Mouse (Mus musculus) intestine, embryonic 14.5 days (tissue): ENCODE measurements around the gene Slain2. TPM values are rescaled to one million over a fixed set of nuclear protein-coding genes. Genes with fewer than 3 reads are reported as not detected.

Experiments used
- ATAC-seq: fragments of 200-750 bp; cut with Nextera tagmentation; replicated peaks from 2 replicates; pipeline ENCODE4 v1.8.0; 2017; ENCODE audit warnings: low read depth, moderate number of reproducible peaks, moderate TSS enrichment, moderate library complexity; ENCODE audit not compliant: low FRiP score, low TSS enrichment
- DNase-seq: peaks from one replicate; pipeline ENCODE4 v3.0.0-alpha.2; 2018; ENCODE audit warnings: low spot score
- H3K27ac ChIP-seq: fragments of 300-500 bp; sonication (generic); 2 replicates; pipeline ENCODE4 v1.5.1; 2014; ENCODE audit warnings: low read depth, mild to moderate bottlenecking, control low read depth
- H3K27me3 ChIP-seq: fragments of 300-500 bp; sonication (generic); replicated peaks from 2 replicates; pipeline ENCODE4 v1.6.1; 2014; ENCODE audit warnings: low read length, control low read depth; ENCODE audit not compliant: control insufficient read depth, insufficient read depth
- H3K36me3 ChIP-seq: fragments of 300-500 bp; sonication (generic); 2 replicates; pipeline ENCODE4 v1.6.1; 2014; ENCODE audit warnings: low read length, control low read depth; ENCODE audit not compliant: control insufficient read depth, insufficient read depth
- H3K4me1 ChIP-seq: fragments of 300-500 bp; sonication (generic); replicated peaks from 2 replicates; pipeline ENCODE4 v1.6.1; 2014; ENCODE audit warnings: low read length, control low read depth, mixed read lengths; ENCODE audit not compliant: control insufficient read depth, insufficient read depth
- H3K4me2 ChIP-seq: fragments of 300-500 bp; sonication (generic); 2 replicates; pipeline ENCODE4 v1.6.1; 2014; ENCODE audit warnings: low read length
- H3K4me3 ChIP-seq: fragments of 300-500 bp; sonication (generic); 2 replicates; pipeline ENCODE4 v1.5.1; 2014; ENCODE audit warnings: low read depth, low read length, control low read depth, mixed read lengths
- H3K9ac ChIP-seq: fragments of 300-500 bp; sonication (generic); 2 replicates; pipeline ENCODE4 v1.6.1; 2014; ENCODE audit warnings: mild to moderate bottlenecking, low read length
- H3K9me3 ChIP-seq: fragments of 300-500 bp; sonication (generic); 2 replicates; pipeline ENCODE4 v1.6.1; 2016; ENCODE audit warnings: low read length, control low read depth; ENCODE audit not compliant: control insufficient read depth
- WGBS: fragments of 180-500 bp; shearing (Covaris S2); extraction: QIAGEN DNeasy Blood & Tissue Kit; methylation state at CpG from one replicate; pipeline ENCODE4 v1.1.7; 2014; 5-methylcytosine and 5-hydroxymethylcytosine counted together
- polyA plus RNA-seq: library from polyadenylated mRNA; unstranded; fragments of >200 nt; fragmentation: Nextera tagmentation; extraction: Ambion mirVana; gene quantifications from 2 replicates; pipeline ENCODE4 v1.2.1, GENCODE M21; 2014

Slain2 gene
- polyA plus RNA-seq, 1 experiment from 2014 or later = 20.9 TPM

- DNase-seq (no peak), ATAC-seq (no peak)
- Histone ChIP-seq H3K9ac (no peak overlapping the region), H3K4me2 (no peak overlapping the region), H3K36me3 (no peaks in the 10 kb centered on the region), H3K9me3 (no peaks in the 10 kb centered on the region), H3K4me3 (no peak overlapping the region), H3K27me3 (no peaks in the 10 kb centered on the region), H3K27ac (no peak overlapping the region), H3K4me1 (no peaks in the 10 kb centered on the region)
- 77% methylated on average over 18 of the region's 18 CpGs for WGBS
Observed at GRCm38 (mm10) chr5:72896478-72897279, 17.4 kb upstream of the Slain2 start.

GRCm38 (mm10) chr5:72897998-72898397 lies 16.1 kb upstream of the Slain2 start:
- DNase-seq = no peak
- no peak for ATAC-seq
- no peak overlapping the region for H3K4me2 ChIP-seq
- no peaks in the 10 kb centered on the region for H3K27me3 ChIP-seq
- no peaks in the 10 kb centered on the region for H3K36me3 ChIP-seq
- H3K9ac ChIP-seq = no peak overlapping the region
- H3K27ac ChIP-seq = no peak overlapping the region
- 44% methylated on average over 6 of the region's 6 CpGs for WGBS
- H3K9me3 ChIP-seq = no peaks in the 10 kb centered on the region
- no peaks in the 10 kb centered on the region for H3K4me1 ChIP-seq
- no peak overlapping the region for H3K4me3 ChIP-seq

- Histone ChIP-seq H3K27me3 (no peaks in the 10 kb centered on the region), H3K36me3 (no peaks in the 10 kb centered on the region), H3K4me1 (no peaks in the 10 kb centered on the region), H3K4me2 (no peak overlapping the region), H3K9me3 (no peaks in the 10 kb centered on the region), H3K4me3 (no peak overlapping the region), H3K9ac (no peak overlapping the region), H3K27ac (no peak overlapping the region)
- 86% methylated on average over 8 of the region's 8 CpGs for WGBS
- no peak for DNase-seq
- no peak for ATAC-seq
Observed at GRCm38 (mm10) chr5:72899255-72899654, 14.8 kb upstream of the Slain2 start.

- 91% methylated on average over 4 of the region's 4 CpGs for WGBS
- no peaks in the 10 kb centered on the region for H3K9me3 ChIP-seq
- ATAC-seq = no peak
Observed at GRCm38 (mm10) chr5:72901866-72902265, 12.2 kb upstream of the Slain2 start.

GRCm38 (mm10) chr5:72902312-72902711 lies 11.8 kb upstream of the Slain2 start:
- Histone ChIP-seq H3K27me3 (no peaks in the 10 kb centered on the region), H3K4me3 (no peak overlapping the region), H3K9ac (no peak overlapping the region), H3K9me3 (no peaks in the 10 kb centered on the region), H3K36me3 (no peaks in the 10 kb centered on the region), H3K4me2 (no peak overlapping the region), H3K27ac (no peak overlapping the region), H3K4me1 (no peaks in the 10 kb centered on the region)
- ATAC-seq (no peak), DNase-seq (no peak)
- 72% methylated on average over 3 of the region's 3 CpGs for WGBS

More at GRCm38 (mm10) chr5:72901866-72902265, 12.2 kb upstream of the Slain2 start:
- no peak for DNase-seq
- H3K9ac ChIP-seq = no peak overlapping the region
- no peak overlapping the region for H3K4me3 ChIP-seq
- no peak overlapping the region for H3K27ac ChIP-seq
- H3K4me2 ChIP-seq = no peak overlapping the region
- H3K27me3 ChIP-seq = no peaks in the 10 kb centered on the region
- no peaks in the 10 kb centered on the region for H3K36me3 ChIP-seq
- H3K4me1 ChIP-seq = no peaks in the 10 kb centered on the region

- WGBS = 81% methylated on average over 3 of the region's 3 CpGs
- no peak overlapping the region for H3K9ac ChIP-seq
- no peaks in the 10 kb centered on the region for H3K9me3 ChIP-seq
- no peak overlapping the region for H3K4me3 ChIP-seq
- H3K27ac ChIP-seq = no peak overlapping the region
- ATAC-seq = no peak
- H3K36me3 ChIP-seq = no peaks in the 10 kb centered on the region
- no peaks in the 10 kb centered on the region for H3K4me1 ChIP-seq
- H3K4me2 ChIP-seq = no peak overlapping the region
- DNase-seq = no peak
- no peaks in the 10 kb centered on the region for H3K27me3 ChIP-seq
Observed at GRCm38 (mm10) chr5:72902876-72903516, 11.1 kb upstream of the Slain2 start.

GRCm38 (mm10) chr5:72904903-72905790 lies 9.0 kb upstream of the Slain2 start:
- no peaks in the 10 kb centered on the region for H3K27me3 ChIP-seq
- H3K27ac ChIP-seq = no peak overlapping the region
- H3K36me3 ChIP-seq = no peaks in the 10 kb centered on the region
- ATAC-seq (0 out of 2 replicates have a peak, but pooled peaks have one; percentile 47), DNase-seq (no peak)
- H3K9ac ChIP-seq = no peak overlapping the region
- H3K4me1 ChIP-seq = no peaks in the 10 kb centered on the region
- H3K9me3 ChIP-seq = no peaks in the 10 kb centered on the region
- no peak overlapping the region for H3K4me3 ChIP-seq
- 69% methylated on average over 18 of the region's 18 CpGs for WGBS
- H3K4me2 ChIP-seq = no peak overlapping the region

- Histone ChIP-seq H3K27me3 (no peaks in the 10 kb centered on the region), H3K4me1 (no peaks in the 10 kb centered on the region), H3K4me3 (no peak overlapping the region), H3K9ac (no peak overlapping the region), H3K27ac (no peak overlapping the region), H3K9me3 (no peaks in the 10 kb centered on the region), H3K36me3 (no peaks in the 10 kb centered on the region), H3K4me2 (no peak overlapping the region)
- DNase-seq (no peak), ATAC-seq (no peak)
- 81% methylated on average over 6 of the region's 6 CpGs for WGBS
Observed at GRCm38 (mm10) chr5:72907402-72907801, 6.7 kb upstream of the Slain2 start.
